Mouse (Mus musculus) neural tube, embryonic 14.5 days (tissue): Measurements from ENCODE around the gene Tef. TPM values are rescaled to one million over a fixed set of nuclear protein-coding genes. Genes with fewer than 3 reads are reported as not detected.

Experiments used
- ATAC-seq: fragments of 200-750 bp; cut with Nextera tagmentation; 2 replicates; pipeline ENCODE4 v1.8.0; 2017; ENCODE audit warnings: low read depth, mild to moderate bottlenecking, moderate TSS enrichment, moderate library complexity
- H3K27ac ChIP-seq: fragments of 300-500 bp; sonication (generic); 2 replicates; pipeline ENCODE4 v1.5.1; 2014; ENCODE audit warnings: low read depth, mild to moderate bottlenecking, control low read depth, low read length, moderate library complexity, mixed read lengths
- H3K27me3 ChIP-seq: fragments of 300-500 bp; sonication (generic); 2 replicates; pipeline ENCODE4 v1.6.1; 2014; ENCODE audit warnings: low read length; ENCODE audit not compliant: control insufficient read depth, insufficient read depth
- H3K36me3 ChIP-seq: fragments of 300-500 bp; sonication (generic); 2 replicates; pipeline ENCODE4 v1.6.1; 2014; ENCODE audit warnings: low read length, mixed read lengths; ENCODE audit not compliant: control insufficient read depth, insufficient read depth
- H3K4me1 ChIP-seq: fragments of 300-500 bp; sonication (generic); 2 replicates; pipeline ENCODE4 v1.6.1; 2014; ENCODE audit warnings: low read length; ENCODE audit not compliant: control insufficient read depth, insufficient read depth
- H3K4me2 ChIP-seq: fragments of 300-500 bp; sonication (generic); 2 replicates; pipeline ENCODE4 v1.6.1; 2014; ENCODE audit warnings: mild to moderate bottlenecking, low read depth, low read length, control low read depth
- H3K4me3 ChIP-seq: fragments of 300-500 bp; sonication (generic); 2 replicates; pipeline ENCODE4 v1.5.1; 2014; ENCODE audit warnings: low read depth, low read length, control low read depth, mixed read lengths
- H3K9ac ChIP-seq: fragments of 300-500 bp; sonication (generic); replicated peaks from 2 replicates; pipeline ENCODE4 v1.6.1; 2014; ENCODE audit warnings: low read depth, mild to moderate bottlenecking, control low read depth, low read length, mixed read lengths
- H3K9me3 ChIP-seq: fragments of 300-500 bp; sonication (generic); 2 replicates; pipeline ENCODE4 v1.6.1; 2016; ENCODE audit warnings: low read length; ENCODE audit not compliant: control insufficient read depth
- WGBS: fragments of 180-500 bp; shearing (Covaris S2); extraction: QIAGEN DNeasy Blood & Tissue Kit; methylation state at CpG from one replicate; pipeline ENCODE4 v1.1.7; 2014; 5-methylcytosine and 5-hydroxymethylcytosine counted together
- polyA plus RNA-seq: library from polyadenylated mRNA; unstranded; fragments of >200 nt; fragmentation: Nextera tagmentation; extraction: Ambion mirVana; gene quantifications from 2 replicates; pipeline ENCODE4 v1.2.1, GENCODE M21; 2014

The Tef gene
- polyA plus RNA-seq, 1 experiment from 2014 or later: 17.9 TPM

GRCm38 (mm10) chr15:81792444-81792843 is 9.8 kb upstream of the Tef start:
- no peaks in the 10 kb centered on the region for H3K4me1 ChIP-seq
- no peak overlapping the region for H3K27ac ChIP-seq
- no peaks in the 10 kb centered on the region for H3K27me3 ChIP-seq
- no peak for ATAC-seq
- peaks cover 44% of the 10 kb centered on the region for H3K36me3 ChIP-seq
- no peak overlapping the region for H3K4me3 ChIP-seq
- no peaks in the 10 kb centered on the region for H3K9me3 ChIP-seq
- no peak overlapping the region for H3K4me2 ChIP-seq
- WGBS: 97% methylated on average over 9 of the region's 9 CpGs
- H3K9ac ChIP-seq: no peak overlapping the region

GRCm38 (mm10) chr15:81796228-81796627 is 6.0 kb upstream of the Tef start:
- no peak overlapping the region for H3K9ac ChIP-seq
- H3K36me3 ChIP-seq: peaks cover 39% of the 10 kb centered on the region
- ATAC-seq: peak; percentile 33; the same call in 1 of the 2 replicates

GRCm38 (mm10) chr15:81797861-81798260 is 4.4 kb upstream of the Tef start:
- no peaks in the 10 kb centered on the region for H3K9me3 ChIP-seq
- H3K9ac ChIP-seq: no peak overlapping the region
- peaks cover 23% of the 10 kb centered on the region for H3K36me3 ChIP-seq
- peaks cover 5% of the 10 kb centered on the region; the same call in 1 of the 2 replicates for H3K4me1 ChIP-seq
- no peak overlapping the region for H3K4me3 ChIP-seq
- WGBS: 91% methylated on average over 6 of the region's 6 CpGs
- no peak for ATAC-seq
- H3K4me2 ChIP-seq: no peak overlapping the region
- no peaks in the 10 kb centered on the region for H3K27me3 ChIP-seq
- H3K27ac ChIP-seq: no peak overlapping the region

More at GRCm38 (mm10) chr15:81796228-81796627, 6.0 kb upstream of the Tef start:
- Histone ChIP-seq H3K4me3 (no peak overlapping the region), H3K27ac (no peak overlapping the region), H3K4me1 (no peaks in the 10 kb centered on the region), H3K27me3 (no peaks in the 10 kb centered on the region), H3K9me3 (no peaks in the 10 kb centered on the region), H3K4me2 (no peak overlapping the region)
- WGBS: 77% methylated on average over 3 of the region's 3 CpGs

GRCm38 (mm10) chr15:81798421-81798820 is 3.8 kb upstream of the Tef start:
- no peaks in the 10 kb centered on the region for H3K9me3 ChIP-seq
- no peak overlapping the region for H3K4me3 ChIP-seq
- no peaks in the 10 kb centered on the region for H3K27me3 ChIP-seq
- H3K4me2 ChIP-seq: no peak overlapping the region
- H3K27ac ChIP-seq: no peak overlapping the region
- peaks cover 6% of the 10 kb centered on the region; the same call in 1 of the 2 replicates for H3K4me1 ChIP-seq
- no peak overlapping the region for H3K9ac ChIP-seq
- peaks cover 18% of the 10 kb centered on the region for H3K36me3 ChIP-seq
- 90% methylated on average over 4 of the region's 4 CpGs for WGBS
- ATAC-seq: no peak

GRCm38 (mm10) chr15:81800391-81800790 is 1.8 kb upstream of the Tef start:
- Histone ChIP-seq H3K4me1 (peaks cover 9% of the 10 kb centered on the region; the same call in 1 of the 2 replicates), H3K36me3 (peaks cover 8% of the 10 kb centered on the region), H3K4me3 (no peak overlapping the region), H3K27me3 (no peaks in the 10 kb centered on the region), H3K27ac (no peak overlapping the region), H3K4me2 (no peak overlapping the region), H3K9me3 (no peaks in the 10 kb centered on the region), H3K9ac (no peak overlapping the region)
- ATAC-seq: no peak
- WGBS: 91% methylated on average over 3 of the region's 3 CpGs

GRCm38 (mm10) chr15:81802941-81803351 is 725 bp downstream of the Tef start:
- peak; percentile 32; the same call in 1 of the 2 replicates for ATAC-seq
- Histone ChIP-seq H3K9me3 (no peaks in the 10 kb centered on the region), H3K4me1 (peaks cover 13% of the 10 kb centered on the region; the same call in 1 of the 2 replicates), H3K27me3 (no peaks in the 10 kb centered on the region), H3K4me2 (peak overlapping the region; percentile 49), H3K9ac (peak overlapping the region; percentile 47; the same call in 1 of the 2 replicates), H3K36me3 (no peaks in the 10 kb centered on the region), H3K27ac (no peak overlapping the region; the same call in 1 of the 2 replicates), H3K4me3 (peak overlapping the region; percentile 22)
- WGBS: 16% methylated on average over 8 of the region's 8 CpGs

- Histone ChIP-seq H3K9me3 (no peaks in the 10 kb centered on the region), H3K4me2 (no peak overlapping the region; the same call in 1 of the 2 replicates), H3K27me3 (no peaks in the 10 kb centered on the region), H3K9ac (no peak overlapping the region), H3K27ac (no peak overlapping the region), H3K4me3 (no peak overlapping the region), H3K36me3 (no peaks in the 10 kb centered on the region), H3K4me1 (peaks cover 13% of the 10 kb centered on the region; the same call in 1 of the 2 replicates)
- no peak for ATAC-seq
- WGBS: 65% methylated on average over 4 of the region's 4 CpGs
These were observed 1.3 kb downstream of the Tef start for GRCm38 (mm10) chr15:81803425-81803951.

GRCm38 (mm10) chr15:81804172-81804571 is 2.0 kb downstream of the Tef start:
- Histone ChIP-seq H3K36me3 (no peaks in the 10 kb centered on the region), H3K27me3 (no peaks in the 10 kb centered on the region), H3K9me3 (no peaks in the 10 kb centered on the region), H3K4me1 (peaks cover 13% of the 10 kb centered on the region; the same call in 1 of the 2 replicates), H3K4me2 (no peak overlapping the region), H3K9ac (no peak overlapping the region), H3K4me3 (no peak overlapping the region), H3K27ac (no peak overlapping the region)
- WGBS: 73% methylated on average over 1 of the region's 1 CpGs
- ATAC-seq: no peak

GRCm38 (mm10) chr15:81804883-81805282 is 2.7 kb downstream of the Tef start:
- no peak overlapping the region for H3K9ac ChIP-seq
- no peak overlapping the region for H3K4me3 ChIP-seq
- peaks cover 14% of the 10 kb centered on the region; the same call in 1 of the 2 replicates for H3K4me1 ChIP-seq
- no peaks in the 10 kb centered on the region for H3K36me3 ChIP-seq
- H3K27ac ChIP-seq: no peak overlapping the region
- H3K27me3 ChIP-seq: no peaks in the 10 kb centered on the region
- 78% methylated on average over 3 of the region's 3 CpGs for WGBS
- no peaks in the 10 kb centered on the region for H3K9me3 ChIP-seq
- ATAC-seq: no peak
- no peak overlapping the region for H3K4me2 ChIP-seq
